Mouse (Mus musculus): Measurements from ENCODE around the gene Cchcr1. TPM values are rescaled to one million over a fixed set of nuclear protein-coding genes. Genes with fewer than 3 reads are reported as not detected.
"Not testable (repeated sequence)": the region's sequence is repeated elsewhere in the genome, so short reads cannot be mapped to it uniquely, and the experiment has no call there.

The Cchcr1 gene
- polyA plus RNA-seq, 1 experiment from 2014 or later = 13.6 TPM

DNA sequence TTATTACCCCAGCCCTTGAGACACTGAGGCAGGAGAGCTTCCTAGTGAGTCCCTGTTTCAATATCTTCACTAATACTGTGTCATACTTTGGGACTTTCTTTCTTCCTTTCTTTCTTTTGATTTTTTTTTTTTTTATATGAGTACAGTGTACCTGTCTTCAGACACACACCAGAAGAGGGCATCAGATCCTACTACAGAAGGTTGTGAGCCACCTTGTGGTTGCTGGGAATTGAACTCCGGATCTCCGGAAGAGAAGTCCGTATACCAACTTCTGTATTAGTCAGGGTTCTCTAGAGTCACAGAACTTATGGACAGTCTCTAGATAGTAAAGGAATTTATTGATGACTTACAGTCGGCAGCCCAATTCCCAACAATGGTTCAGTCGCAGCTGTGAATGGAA is 8.6 kb upstream of the Cchcr1 start:
- WGBS = 45% methylated on average over 5 of the region's 5 CpGs
- peaks cover 10% of the 10 kb centered on the region; the same call in 1 of the 2 replicates for H3K36me3 ChIP-seq (ENCODE audit: control insufficient read depth, insufficient read depth, low read length)
- ATAC-seq (replicated peaks; ENCODE audit: low FRiP score, low TSS enrichment, low read depth) = not testable (repeated sequence)

DNA sequence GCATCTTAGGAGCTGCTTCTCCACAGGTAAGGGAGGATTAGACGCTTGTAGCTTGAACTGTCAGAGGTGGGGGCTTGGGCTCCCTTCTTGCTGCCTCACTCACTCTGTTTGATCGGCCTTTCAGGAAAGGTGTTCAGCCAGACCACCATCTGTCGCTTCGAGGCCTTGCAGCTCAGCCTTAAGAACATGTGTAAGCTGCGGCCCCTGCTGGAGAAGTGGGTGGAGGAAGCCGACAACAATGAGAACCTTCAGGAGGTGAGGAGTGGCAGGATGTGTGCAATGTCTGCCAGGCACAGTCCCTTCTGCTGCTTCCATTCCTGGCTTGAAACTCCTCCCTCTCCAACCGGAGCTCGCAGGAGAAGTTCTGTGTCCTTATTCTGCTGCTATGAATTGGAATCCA is 7.6 kb upstream of the Cchcr1 start:
- no peak for ATAC-seq (replicated peaks; ENCODE audit: low FRiP score, low TSS enrichment, low read depth)
- no peak overlapping the region for H3K4me3 ChIP-seq (ENCODE audit: low read depth, low read length)
- H3K27ac ChIP-seq (ENCODE audit: low read depth) = no peak overlapping the region
- peaks cover 10% of the 10 kb centered on the region; the same call in 1 of the 2 replicates for H3K36me3 ChIP-seq (ENCODE audit: control insufficient read depth, insufficient read depth, low read length)
- peaks cover 24% of the 10 kb centered on the region; the same call in 1 of the 2 replicates for H3K27me3 ChIP-seq (replicated peaks; ENCODE audit: control insufficient read depth, insufficient read depth, low read length)
- no peaks in the 10 kb centered on the region; the same call in 1 of the 2 replicates for H3K4me1 ChIP-seq (replicated peaks; ENCODE audit: control insufficient read depth, insufficient read depth, low read length)
- no peak overlapping the region for H3K9ac ChIP-seq (ENCODE audit: low read length)
- H3K4me2 ChIP-seq (ENCODE audit: low read length) = no peak overlapping the region
- H3K9me3 ChIP-seq (ENCODE audit: control insufficient read depth, low read length) = no peaks in the 10 kb centered on the region
- peak; percentile 67 for DNase-seq (ENCODE audit: low spot score)
- 21% methylated on average over 8 of the region's 8 CpGs for WGBS

More for the DNA sequence above, 8.6 kb upstream of the Cchcr1 start:
- H3K4me2 ChIP-seq (ENCODE audit: low read length); H3K9me3 ChIP-seq (ENCODE audit: control insufficient read depth, low read length); H3K4me3 ChIP-seq (ENCODE audit: low read depth, low read length); H3K27ac ChIP-seq (ENCODE audit: low read depth); DNase-seq (ENCODE audit: low spot score); H3K4me1 ChIP-seq (replicated peaks; ENCODE audit: control insufficient read depth, insufficient read depth, low read length); H3K9ac ChIP-seq (ENCODE audit: low read length): not testable (repeated sequence)
- H3K27me3 ChIP-seq (replicated peaks; ENCODE audit: control insufficient read depth, insufficient read depth, low read length) = peaks cover 24% of the 10 kb centered on the region; the same call in 1 of the 2 replicates

DNA sequence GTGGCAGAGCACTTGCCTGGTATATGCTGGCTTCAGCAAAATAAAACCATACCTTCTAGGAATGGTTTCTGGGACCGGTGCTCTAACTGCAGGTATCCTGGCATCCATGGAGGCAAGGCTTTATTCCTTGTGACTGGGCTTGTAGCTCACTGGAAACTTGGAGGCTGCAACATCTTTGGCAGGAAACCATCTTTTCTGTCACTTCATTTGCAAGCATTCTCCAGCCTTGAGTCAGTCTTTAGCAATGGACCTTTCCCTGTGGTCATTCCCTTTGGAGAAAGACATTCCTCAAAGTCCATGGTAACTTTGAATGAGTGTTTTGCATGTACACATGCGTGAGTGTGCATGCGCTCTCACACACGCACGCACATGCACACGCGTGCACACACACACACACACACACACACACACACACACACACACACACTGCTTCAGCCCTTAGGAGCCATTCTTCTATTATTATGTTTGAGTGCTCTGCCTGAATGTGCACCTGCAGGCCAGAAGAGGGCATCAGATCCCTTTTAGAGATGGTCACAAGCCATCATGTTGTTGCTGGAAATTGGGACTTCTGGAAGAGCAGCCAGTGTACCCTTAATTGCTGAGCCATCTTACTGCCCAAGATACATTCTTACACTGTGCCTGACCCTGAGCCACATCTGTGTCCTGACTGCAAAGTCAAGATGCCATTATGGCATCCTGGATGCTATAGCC is 3.8 kb upstream of the Cchcr1 start:
- H3K27me3 ChIP-seq (replicated peaks; ENCODE audit: control insufficient read depth, insufficient read depth, low read length) = 0 out of 2 replicates have a peak, but pooled peaks cover under 1% of the 10 kb centered on the region
- H3K4me3 ChIP-seq (ENCODE audit: low read depth, low read length) = no peak overlapping the region
- H3K4me1 ChIP-seq (replicated peaks; ENCODE audit: control insufficient read depth, insufficient read depth, low read length) = peaks cover 18% of the 10 kb centered on the region; the same call in 1 of the 2 replicates
- DNase-seq (ENCODE audit: low spot score) (no peak), ATAC-seq (replicated peaks; ENCODE audit: low FRiP score, low TSS enrichment, low read depth) (no peak)
- no peak overlapping the region for H3K27ac ChIP-seq (ENCODE audit: low read depth)
- WGBS = 96% methylated on average over 7 of the region's 7 CpGs
- no peak overlapping the region for H3K4me2 ChIP-seq (ENCODE audit: low read length)
- H3K9ac ChIP-seq (ENCODE audit: low read length) = no peak overlapping the region
- H3K36me3 ChIP-seq (ENCODE audit: control insufficient read depth, insufficient read depth, low read length) = peaks cover 10% of the 10 kb centered on the region; the same call in 1 of the 2 replicates
- no peaks in the 10 kb centered on the region for H3K9me3 ChIP-seq (ENCODE audit: control insufficient read depth, low read length)

- Histone ChIP-seq H3K4me2 (ENCODE audit: low read length) (peak overlapping the region; percentile 70), H3K9ac (ENCODE audit: low read length) (no peak overlapping the region), H3K4me1 (replicated peaks; ENCODE audit: control insufficient read depth, insufficient read depth, low read length) (peaks cover 22% of the 10 kb centered on the region; the same call in 1 of the 2 replicates), H3K36me3 (ENCODE audit: control insufficient read depth, insufficient read depth, low read length) (peaks cover 10% of the 10 kb centered on the region; the same call in 1 of the 2 replicates), H3K27ac (ENCODE audit: low read depth) (no peak overlapping the region), H3K27me3 (replicated peaks; ENCODE audit: control insufficient read depth, insufficient read depth, low read length) (no peaks in the 10 kb centered on the region), H3K4me3 (ENCODE audit: low read depth, low read length) (no peak overlapping the region), H3K9me3 (ENCODE audit: control insufficient read depth, low read length) (no peaks in the 10 kb centered on the region)
- no peak for ATAC-seq (replicated peaks; ENCODE audit: low FRiP score, low TSS enrichment, low read depth)
- 18% methylated on average over 2 of the region's 2 CpGs for WGBS
- DNase-seq (ENCODE audit: low spot score) = peak; percentile 92
These were observed 3.0 kb upstream of the Cchcr1 start for GRCm38 (mm10) chr17:35513886-35514285.

DNA sequence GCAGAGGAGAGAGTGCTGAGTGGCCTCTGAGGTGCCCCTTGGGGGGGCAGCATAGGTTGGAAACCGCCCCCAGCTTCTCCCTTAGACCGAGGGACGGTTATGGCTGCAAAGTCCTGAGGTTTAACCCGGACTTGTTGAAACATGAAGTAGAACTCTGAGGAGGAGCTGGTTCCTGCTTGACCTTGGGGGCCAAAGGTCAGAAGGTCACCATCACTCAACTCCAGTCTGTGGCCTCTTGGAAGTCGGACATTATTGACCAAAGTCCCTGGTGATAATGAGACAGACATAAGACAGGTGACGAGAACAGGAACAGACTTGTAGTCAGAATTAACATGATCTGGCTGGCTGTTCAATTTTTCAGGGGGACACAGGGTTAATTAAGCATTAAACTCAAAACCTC is 2.1 kb upstream of the Cchcr1 start:
- H3K27ac ChIP-seq (ENCODE audit: low read depth) = no peak overlapping the region
- H3K9me3 ChIP-seq (ENCODE audit: control insufficient read depth, low read length) = no peaks in the 10 kb centered on the region
- peak overlapping the region; percentile 55 for H3K9ac ChIP-seq (ENCODE audit: low read length)
- H3K4me2 ChIP-seq (ENCODE audit: low read length) = peak overlapping the region; percentile 70
- peaks cover 22% of the 10 kb centered on the region; the same call in 1 of the 2 replicates for H3K4me1 ChIP-seq (replicated peaks; ENCODE audit: control insufficient read depth, insufficient read depth, low read length)
- WGBS = 54% methylated on average over 6 of the region's 6 CpGs
- H3K27me3 ChIP-seq (replicated peaks; ENCODE audit: control insufficient read depth, insufficient read depth, low read length) = no peaks in the 10 kb centered on the region
- no peak for DNase-seq (ENCODE audit: low spot score)
- peaks cover 10% of the 10 kb centered on the region; the same call in 1 of the 2 replicates for H3K36me3 ChIP-seq (ENCODE audit: control insufficient read depth, insufficient read depth, low read length)
- H3K4me3 ChIP-seq (ENCODE audit: low read depth, low read length) = peak overlapping the region; percentile 61
- no peak for ATAC-seq (replicated peaks; ENCODE audit: low FRiP score, low TSS enrichment, low read depth)

DNA sequence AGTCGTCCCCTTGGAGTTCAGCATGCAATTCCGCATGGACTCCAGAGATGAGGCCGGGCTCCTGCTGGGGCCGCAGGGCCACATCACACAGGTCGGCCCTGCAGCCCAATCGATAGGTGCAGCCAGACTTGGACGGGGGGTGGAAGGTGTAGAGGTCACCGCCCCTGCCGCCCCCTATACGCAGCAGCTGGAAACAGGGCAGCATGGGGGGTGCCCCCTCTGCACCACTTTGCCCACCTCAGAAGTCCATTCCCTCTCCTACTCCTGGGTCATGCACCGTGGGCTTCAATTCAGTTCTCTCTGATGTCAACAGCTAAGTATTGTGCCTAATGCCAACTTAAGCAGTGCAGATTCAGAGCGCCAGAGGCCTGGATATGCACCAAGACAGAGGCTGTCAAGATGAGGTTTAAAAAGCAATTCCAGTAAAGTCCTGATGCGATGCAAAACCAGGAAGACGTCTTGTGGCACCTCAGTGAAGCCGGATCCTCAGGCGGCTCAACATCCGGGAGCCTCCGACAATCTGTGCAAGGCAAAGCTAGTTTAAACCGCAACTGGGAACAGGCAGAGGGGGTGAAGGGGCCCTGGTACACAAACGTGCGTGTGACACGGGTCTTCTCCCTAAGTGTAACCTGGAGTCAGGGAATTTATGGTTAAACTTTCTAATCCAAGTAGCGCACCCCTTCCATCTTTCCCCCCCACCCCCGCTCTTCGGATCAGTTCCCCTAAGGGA is 824 bp upstream of the Cchcr1 start:
- Histone ChIP-seq H3K9ac (ENCODE audit: low read length) (peak overlapping the region; percentile 55), H3K4me2 (ENCODE audit: low read length) (peak overlapping the region; percentile 70), H3K4me1 (replicated peaks; ENCODE audit: control insufficient read depth, insufficient read depth, low read length) (peaks cover 22% of the 10 kb centered on the region; the same call in 1 of the 2 replicates), H3K36me3 (ENCODE audit: control insufficient read depth, insufficient read depth, low read length) (peaks cover 10% of the 10 kb centered on the region; the same call in 1 of the 2 replicates), H3K4me3 (ENCODE audit: low read depth, low read length) (peak overlapping the region; percentile 61), H3K27ac (ENCODE audit: low read depth) (no peak overlapping the region), H3K27me3 (replicated peaks; ENCODE audit: control insufficient read depth, insufficient read depth, low read length) (no peaks in the 10 kb centered on the region), H3K9me3 (ENCODE audit: control insufficient read depth, low read length) (no peaks in the 10 kb centered on the region)
- DNase-seq (ENCODE audit: low spot score) (no peak), ATAC-seq (replicated peaks; ENCODE audit: low FRiP score, low TSS enrichment, low read depth) (peak; percentile 14)
- WGBS = 7% methylated on average over 25 of the region's 25 CpGs

- Histone ChIP-seq H3K9me3 (ENCODE audit: control insufficient read depth, low read length) (no peaks in the 10 kb centered on the region), H3K4me2 (ENCODE audit: low read length) (peak overlapping the region; percentile 83), H3K27ac (ENCODE audit: low read depth) (peak overlapping the region; percentile 47; the same call in 1 of the 2 replicates), H3K27me3 (replicated peaks; ENCODE audit: control insufficient read depth, insufficient read depth, low read length) (no peaks in the 10 kb centered on the region), H3K36me3 (ENCODE audit: control insufficient read depth, insufficient read depth, low read length) (peaks cover 13% of the 10 kb centered on the region), H3K4me3 (ENCODE audit: low read depth, low read length) (peak overlapping the region; percentile 61), H3K4me1 (replicated peaks; ENCODE audit: control insufficient read depth, insufficient read depth, low read length) (peaks cover 22% of the 10 kb centered on the region; the same call in 1 of the 2 replicates), H3K9ac (ENCODE audit: low read length) (peak overlapping the region; percentile 53)
- peak; percentile 59 for DNase-seq (ENCODE audit: low spot score)
- 6% methylated on average over 12 of the region's 12 CpGs for WGBS
- no peak for ATAC-seq (replicated peaks; ENCODE audit: low FRiP score, low TSS enrichment, low read depth)
These were observed 626 bp downstream of the Cchcr1 start for GRCm38 (mm10) chr17:35517526-35517925.

- no peak for DNase-seq (ENCODE audit: low spot score)
- Histone ChIP-seq H3K9me3 (ENCODE audit: control insufficient read depth, low read length) (no peaks in the 10 kb centered on the region), H3K4me3 (ENCODE audit: low read depth, low read length) (no peak overlapping the region), H3K36me3 (ENCODE audit: control insufficient read depth, insufficient read depth, low read length) (peaks cover 61% of the 10 kb centered on the region), H3K4me2 (ENCODE audit: low read length) (no peak overlapping the region), H3K4me1 (replicated peaks; ENCODE audit: control insufficient read depth, insufficient read depth, low read length) (no peaks in the 10 kb centered on the region), H3K27ac (ENCODE audit: low read depth) (no peak overlapping the region), H3K9ac (ENCODE audit: low read length) (no peak overlapping the region), H3K27me3 (replicated peaks; ENCODE audit: control insufficient read depth, insufficient read depth, low read length) (no peaks in the 10 kb centered on the region)
- 91% methylated on average over 9 of the region's 9 CpGs for WGBS
- ATAC-seq (replicated peaks; ENCODE audit: low FRiP score, low TSS enrichment, low read depth) = no peak
These were observed 7.5 kb downstream of the Cchcr1 start for GRCm38 (mm10) chr17:35524354-35524753.

All from intestine, embryonic 14.5 days (tissue).